Mouse (Mus musculus) right cerebral cortex, postnatal 25 days (tissue): ENCODE data around the gene Gmeb2.

Source experiments
- DNase-seq: peaks from one replicate; pipeline ENCODE4 v3.0.0; 2022

Gmeb2 gene

GRCm38 (mm10) chr2:181220361-181220760 lies 67.5 kb downstream of the Gmeb2 start:
- no peak for DNase-seq

- peak; percentile 54 for DNase-seq
Measured at GRCm38 (mm10) chr2:181219538-181220216, 68.2 kb downstream of the Gmeb2 start, which contains the start of gene Fndc11. Fndc11 (plus strand) TSS chr2:181220013.

GRCm38 (mm10) chr2:181218881-181219485 lies 68.9 kb downstream of the Gmeb2 start:
- no peak for DNase-seq

- DNase-seq = no peak
Measured at GRCm38 (mm10) chr2:181216037-181216436, 71.8 kb downstream of the Gmeb2 start.

GRCm38 (mm10) chr2:181213021-181213445 lies 74.8 kb downstream of the Gmeb2 start, which contains the start of gene Srms:
Srms (minus strand) TSS chr2:181213185.
- DNase-seq = no peak

GRCm38 (mm10) chr2:181212389-181213020 lies 75.3 kb downstream of the Gmeb2 start:
- DNase-seq = no peak

- DNase-seq = no peak
Measured at GRCm38 (mm10) chr2:181206118-181206517, 81.7 kb downstream of the Gmeb2 start.

- no peak for DNase-seq
Measured at GRCm38 (mm10) chr2:181205678-181206077, 82.2 kb downstream of the Gmeb2 start.

GRCm38 (mm10) chr2:181202886-181203285 lies 84.9 kb downstream of the Gmeb2 start:
- no peak for DNase-seq

GRCm38 (mm10) chr2:181202422-181202821 lies 85.4 kb downstream of the Gmeb2 start, which contains the start of gene Ptk6:
Ptk6 (minus strand) TSS chr2:181202789.
- no peak for DNase-seq

GRCm38 (mm10) chr2:181201606-181202005 lies 86.2 kb downstream of the Gmeb2 start:
- DNase-seq = no peak
